Mouse (Mus musculus): Measurements from ENCODE around the gene Itpr1.

- no peak for TF ChIP-seq CTCF (IDR thresholded peaks at IDR 0.05; ENCODE audit: low read depth)
- TF ChIP-seq EP300 (optimal IDR thresholded peaks at IDR 0.05): no peak
These were observed 64.1 kb downstream of the Itpr1 start for GRCm38 (mm10) chr6:108276880-108277507.
